Mouse (Mus musculus) small intestine, adult 2 months (tissue): ENCODE results near the gene Nyap1.

Experiments
- CTCF ChIP-seq: fragments of 200-500 bp; IDR thresholded peaks from 2 replicates; pipeline ENCODE4 v1.5.1; 2012; ENCODE audit warnings: low read depth, mild to moderate bottlenecking, control low read depth, inconsistent platforms, low read length, moderate library complexity, mixed read lengths; ENCODE audit not compliant: insufficient replicate concordance, insufficient read length; ENCODE audit errors: extremely low read depth
- POLR2A ChIP-seq: fragments of 200-500 bp; IDR thresholded peaks from 2 replicates; pipeline ENCODE4 v1.6.1; 2012; ENCODE audit warnings: low read depth, mild to moderate bottlenecking, control low read depth, inconsistent platforms, low read length, moderate library complexity

DNA sequence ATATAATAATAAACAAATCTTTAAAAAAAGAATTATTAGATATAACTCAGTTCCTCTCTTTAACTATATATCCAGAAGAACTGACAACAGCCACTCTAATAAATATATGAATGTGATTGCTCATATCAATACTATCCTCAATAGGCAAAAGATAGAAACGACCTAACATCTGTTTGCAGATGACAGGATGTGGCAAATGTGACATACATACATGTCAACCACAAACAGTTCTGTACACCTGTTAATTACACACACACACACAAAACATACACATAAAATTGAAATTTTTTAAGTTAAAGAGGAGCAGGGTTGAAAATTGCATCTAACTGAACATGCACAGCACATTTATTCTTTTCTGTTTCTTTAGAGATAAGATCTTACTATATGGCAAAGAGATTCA is 49.5 kb downstream of the Nyap1 start:
- no peak for TF ChIP-seq CTCF
- no peak for TF ChIP-seq POLR2A
